Mouse (Mus musculus) C2C12 (cell line): Measurements from ENCODE around the gene Naa80.

Experiments
- CEBPB ChIP-seq: IDR thresholded peaks from one replicate; pipeline ENCODE4 v1.6.1; 2011; ENCODE audit warnings: low read depth, mild to moderate bottlenecking, control low read depth, moderate library complexity
- CTCF ChIP-seq: IDR thresholded peaks from one replicate; pipeline ENCODE4 v1.5.1; 2011; ENCODE audit not compliant: control insufficient read depth, insufficient read depth, insufficient read length
- FOSL1 ChIP-seq: IDR thresholded peaks from one replicate; pipeline ENCODE4 v1.8.0; 2011; ENCODE audit warnings: mild to moderate bottlenecking, low read length; ENCODE audit not compliant: poor library complexity, insufficient read depth, severe bottlenecking
- MAX ChIP-seq: IDR thresholded peaks from one replicate; pipeline ENCODE4 v1.6.1; 2011; ENCODE audit warnings: mild to moderate bottlenecking, control low read depth
- MYOD1 ChIP-seq: IDR thresholded peaks from one replicate; pipeline ENCODE4 v1.6.1; 2011; ENCODE audit warnings: low read depth; ENCODE audit not compliant: control insufficient read depth, insufficient read length
- MYOG ChIP-seq: IDR thresholded peaks from one replicate; pipeline ENCODE4 v1.6.1; 2011; ENCODE audit not compliant: control insufficient read depth, insufficient read length; ENCODE audit errors: extremely low read depth
- USF1 ChIP-seq: IDR thresholded peaks from one replicate; pipeline ENCODE4 v1.6.1; 2011; ENCODE audit warnings: low read depth, mild to moderate bottlenecking, control low read depth, moderate library complexity

DNA sequence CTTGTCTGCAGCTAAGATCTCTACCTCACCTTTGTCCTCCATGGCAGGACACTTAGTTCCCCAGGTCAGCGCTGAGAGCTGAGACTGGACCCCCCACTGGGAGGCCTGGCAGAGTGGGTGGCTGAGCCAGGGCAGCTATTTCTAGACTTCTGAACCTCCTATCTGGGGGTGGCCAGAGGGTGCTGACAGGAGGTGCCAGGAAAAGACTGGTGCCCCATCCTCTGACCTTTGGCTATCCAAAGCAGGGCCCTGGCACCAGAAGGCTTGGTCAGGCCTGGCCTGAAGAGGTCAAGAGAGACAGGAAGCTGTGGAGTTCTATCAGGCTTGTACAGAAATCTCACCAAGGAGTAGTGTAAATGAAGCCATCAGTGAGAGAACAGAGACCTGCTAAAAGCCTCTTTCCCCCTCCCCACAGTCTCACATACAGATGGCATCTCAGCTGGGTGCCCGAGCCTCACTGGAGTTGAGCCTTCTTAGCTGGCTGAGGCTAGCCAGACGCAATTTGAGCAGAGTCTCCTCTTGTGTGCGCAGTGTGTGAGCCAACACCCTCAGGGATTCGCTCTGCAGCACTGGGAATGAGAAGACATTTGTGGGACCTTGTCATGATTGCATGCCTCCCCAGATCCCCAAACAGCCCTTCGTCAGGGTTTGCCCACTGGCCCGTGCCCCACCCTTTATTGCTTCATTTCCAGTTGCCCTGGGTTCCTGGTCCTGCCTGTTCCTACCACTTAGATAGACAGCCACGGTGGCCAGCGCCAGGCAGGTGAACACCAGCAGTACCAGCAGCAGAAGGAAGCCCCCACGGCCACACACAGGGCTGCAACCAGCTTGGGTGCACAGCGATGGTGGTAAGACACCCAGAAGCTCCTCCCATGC is 14.7 kb downstream of the Naa80 start:
- TF ChIP-seq CTCF (no peak), MAX (no peak), MYOG (no peak), MYOD1 (no peak), FOSL1 (no peak), USF1 (no peak), CEBPB (no peak)
